Mouse (Mus musculus): Measurements from ENCODE around the gene Psma3. TPM values are rescaled to one million over a fixed set of nuclear protein-coding genes. Genes with fewer than 3 reads are reported as not detected.
"Not testable (repeated sequence)": the region's sequence is repeated elsewhere in the genome, so short reads cannot be mapped to it uniquely, and the experiment has no call there.

Gene Psma3
- total RNA-seq, 2 experiments from 2014 or later = 151 to 161 TPM

DNA sequence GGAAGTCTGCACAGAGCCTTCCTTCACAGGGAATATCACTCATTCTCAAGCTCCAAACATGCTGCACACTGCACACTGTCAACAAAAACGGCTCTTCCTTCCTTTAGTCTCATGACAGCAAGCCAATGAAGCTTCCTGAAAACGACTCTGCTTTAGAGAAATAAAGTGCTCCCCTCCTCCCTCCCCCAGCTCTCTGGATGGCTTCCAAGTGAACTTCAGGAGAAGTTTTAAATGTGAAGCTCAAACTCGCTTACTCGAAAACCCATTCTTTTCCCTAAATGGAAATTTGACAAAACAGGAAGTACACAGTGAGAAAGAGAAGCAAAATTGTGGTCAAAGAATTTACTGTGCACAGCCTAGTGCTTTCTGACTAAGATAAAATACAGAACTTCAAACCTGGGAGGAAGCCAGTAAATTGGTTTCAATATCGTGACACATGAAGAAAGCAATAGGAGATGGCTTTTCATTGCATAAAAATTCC, 25.0 kb downstream of the Psma3 start:
- no peak for ATAC-seq (replicated peaks; ENCODE audit: low FRiP score, poor library complexity, severe bottlenecking)

DNA sequence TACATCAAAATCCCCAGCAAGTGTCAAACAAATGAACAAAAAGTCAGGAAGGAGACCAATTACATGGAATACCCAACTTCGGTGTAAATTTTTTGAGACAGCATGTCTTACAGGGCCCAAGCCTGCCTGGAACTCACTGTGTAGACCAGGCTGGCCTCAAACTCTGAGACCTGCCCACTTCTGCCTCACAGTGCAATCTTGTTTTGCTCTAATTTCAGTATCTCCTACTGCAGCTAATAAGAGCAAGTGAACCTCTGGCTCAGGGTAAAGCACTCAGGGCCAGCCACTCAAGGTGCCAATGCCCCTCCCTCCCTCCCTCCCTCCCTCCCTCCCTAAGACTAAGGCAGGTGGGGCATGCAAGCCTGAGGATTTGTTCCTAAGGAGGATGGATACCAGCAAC, 25.9 kb downstream of the Psma3 start:
- ATAC-seq (replicated peaks; ENCODE audit: low FRiP score, poor library complexity, severe bottlenecking) = no peak

DNA sequence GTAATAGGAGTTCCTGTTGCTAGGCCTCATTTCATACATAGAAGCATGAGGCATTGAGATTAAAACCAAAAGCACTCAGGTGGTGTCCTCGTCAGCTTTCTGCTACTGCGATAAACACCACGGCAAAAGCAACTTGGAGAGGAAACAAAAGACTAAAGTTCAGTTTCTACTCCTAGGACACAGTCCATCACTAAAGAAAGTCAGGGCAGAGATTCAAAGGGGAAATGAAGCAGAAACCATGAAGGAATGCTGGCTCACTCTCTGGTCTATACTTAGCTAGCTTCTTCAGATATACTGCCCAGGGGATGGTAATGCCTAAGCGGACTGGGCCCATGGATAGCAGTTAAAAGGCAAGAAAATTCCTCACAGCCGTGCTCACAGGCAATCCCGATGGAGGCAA, 27.0 kb downstream of the Psma3 start:
- ATAC-seq (replicated peaks; ENCODE audit: low FRiP score, poor library complexity, severe bottlenecking) = no peak

DNA sequence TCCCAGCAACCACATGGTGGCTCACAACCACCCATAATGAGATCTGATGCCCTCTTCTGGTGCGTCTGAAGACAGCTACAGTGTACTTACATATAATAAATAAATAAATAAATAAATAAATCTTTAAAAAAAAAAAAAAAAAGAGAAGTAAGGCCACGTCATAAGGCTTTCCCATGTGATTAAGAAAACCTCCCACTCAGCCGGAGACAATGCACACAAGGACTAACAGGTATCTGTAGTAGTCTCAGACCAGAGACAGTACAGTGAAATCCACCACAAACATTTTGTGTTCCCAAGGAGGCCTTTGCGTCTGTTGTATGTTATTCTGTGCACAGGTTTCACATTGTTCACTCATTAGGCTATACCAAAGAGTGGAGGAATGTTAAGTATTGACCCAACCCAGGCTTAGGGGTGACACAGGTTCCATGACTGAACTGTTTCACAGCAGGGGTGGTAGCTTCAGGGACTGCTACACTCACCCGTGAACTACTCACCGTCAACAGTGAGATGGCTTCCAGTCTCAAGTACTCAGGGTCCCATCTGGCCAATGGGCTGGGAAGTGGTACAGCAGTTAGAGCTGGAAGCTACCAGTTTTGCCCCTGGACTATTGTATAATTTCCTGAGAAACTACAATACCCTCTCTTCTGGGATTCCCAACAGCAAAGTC, 29.5 kb downstream of the Psma3 start:
- ATAC-seq (replicated peaks; ENCODE audit: low FRiP score, poor library complexity, severe bottlenecking) = no peak

DNA sequence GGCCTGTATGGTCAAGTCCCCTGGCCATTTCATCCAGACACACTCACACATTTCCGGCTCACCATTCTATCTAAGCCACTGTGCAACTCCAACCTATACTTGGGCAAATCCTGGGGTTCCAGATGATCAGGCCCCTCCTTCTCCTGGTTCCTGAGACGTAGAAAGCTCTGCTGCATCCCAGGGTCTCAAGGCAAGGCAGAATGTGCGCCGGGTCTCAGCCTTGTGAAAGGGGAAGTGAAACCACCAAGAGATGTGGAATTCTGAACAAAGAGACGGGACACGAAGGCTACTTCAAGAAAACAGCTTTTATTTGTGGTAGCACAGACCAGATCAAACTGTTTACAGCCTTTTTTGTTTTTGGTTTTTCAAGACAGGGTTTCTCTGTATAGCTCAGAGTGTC, 31.7 kb downstream of the Psma3 start:
- no peak; the same call in 1 of the 2 replicates for ATAC-seq (replicated peaks; ENCODE audit: low FRiP score, poor library complexity, severe bottlenecking)

- ATAC-seq (replicated peaks; ENCODE audit: low FRiP score, poor library complexity, severe bottlenecking) = no peak
Observed at GRCm38 (mm10) chr12:71006901-71007300, 32.5 kb downstream of the Psma3 start.

GRCm38 (mm10) chr12:71009769-71010168, 35.3 kb downstream of the Psma3 start:
- no peak for ATAC-seq (replicated peaks; ENCODE audit: low FRiP score, poor library complexity, severe bottlenecking)

DNA sequence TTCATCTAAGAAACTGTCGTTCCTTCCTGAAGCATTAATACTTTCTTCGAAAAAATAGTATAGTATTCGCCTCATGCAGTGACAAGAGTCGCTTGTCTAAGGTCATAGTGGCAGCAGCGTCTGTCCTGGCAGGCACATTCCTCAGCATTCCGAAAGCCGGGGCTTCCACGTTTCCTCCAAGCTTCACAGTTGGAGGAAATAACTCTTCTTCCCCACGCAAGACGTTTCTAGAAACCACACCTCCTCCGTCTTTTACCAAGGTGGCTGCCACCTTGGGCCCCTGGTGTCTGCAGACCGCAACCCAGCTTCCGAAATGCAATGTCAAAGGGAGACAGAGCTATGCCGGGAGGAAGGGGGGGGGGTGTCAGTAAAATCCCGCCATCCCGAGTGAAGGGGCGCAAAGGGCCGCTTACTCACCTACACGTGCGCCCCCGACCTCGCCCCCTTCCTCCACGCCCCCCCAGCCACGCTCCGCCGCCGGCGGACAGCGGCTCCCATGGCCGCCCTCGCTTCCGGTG, 40.5 kb downstream of the Psma3 start:
- ATAC-seq (replicated peaks; ENCODE audit: low FRiP score, poor library complexity, severe bottlenecking) = no peak

DNA sequence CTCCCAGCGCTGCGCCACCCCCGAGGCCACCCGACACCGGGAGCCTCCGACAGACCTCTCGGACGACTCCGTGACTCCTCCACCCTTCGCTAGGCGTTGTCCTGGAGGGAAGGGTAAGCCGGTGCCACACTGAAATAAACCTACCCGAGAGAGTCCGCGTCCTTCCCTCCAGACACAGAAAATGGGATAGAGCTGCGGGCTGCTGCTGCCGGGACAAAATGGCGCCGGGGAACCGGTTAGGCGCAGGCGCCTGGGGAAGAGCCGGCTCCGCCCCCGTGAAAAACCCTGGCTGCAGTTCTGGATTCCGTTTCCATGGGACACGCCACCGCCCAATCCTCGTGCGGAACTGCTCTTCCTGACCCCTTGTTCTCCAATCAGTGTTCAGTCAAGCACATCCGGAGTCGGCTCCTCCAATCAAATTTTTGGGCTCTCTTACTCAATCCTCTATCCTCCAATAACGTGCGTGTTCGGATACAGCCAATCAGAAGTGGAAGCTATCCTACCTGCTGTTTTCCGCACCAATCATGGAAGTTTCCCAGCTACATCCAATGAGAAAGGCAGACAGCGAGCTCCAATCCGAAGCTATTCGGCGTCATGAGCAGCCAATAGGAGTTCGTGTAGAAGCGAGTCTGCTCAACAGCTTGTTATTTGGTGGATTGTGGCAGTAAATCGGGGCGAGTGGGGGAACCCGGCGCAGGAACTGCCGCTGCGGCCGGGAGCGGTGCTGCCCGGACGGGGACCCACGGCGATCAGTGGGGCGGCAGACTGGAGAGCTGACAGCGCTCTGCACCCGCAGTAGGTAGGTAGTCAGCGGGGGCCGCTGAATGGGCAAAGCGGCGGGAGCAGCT, 41.2 kb downstream of the Psma3 start, which contains the start of gene Arid4a:
Gene Arid4a, plus strand, starts transcription at position 628 of the 848 bp plus-strand sequence.
- ATAC-seq (replicated peaks; ENCODE audit: low FRiP score, poor library complexity, severe bottlenecking) = peak; percentile 93

DNA sequence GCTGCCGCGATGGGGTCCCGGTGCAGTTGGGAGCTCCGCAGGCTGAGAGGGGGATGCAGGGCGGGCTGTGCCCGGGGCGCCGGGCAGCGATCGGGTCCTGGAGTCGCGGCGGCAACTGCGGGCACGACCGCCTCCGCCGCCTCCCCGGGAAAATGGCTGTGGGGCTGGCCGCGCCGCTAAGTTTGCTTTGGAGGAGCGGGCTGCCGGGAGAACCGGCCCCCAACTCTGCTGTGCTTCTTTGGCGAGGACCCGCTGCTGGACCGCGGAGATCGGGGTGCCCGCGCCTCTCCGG, 41.7 kb downstream of the Psma3 start:
- ATAC-seq (replicated peaks; ENCODE audit: low FRiP score, poor library complexity, severe bottlenecking) = no peak

DNA sequence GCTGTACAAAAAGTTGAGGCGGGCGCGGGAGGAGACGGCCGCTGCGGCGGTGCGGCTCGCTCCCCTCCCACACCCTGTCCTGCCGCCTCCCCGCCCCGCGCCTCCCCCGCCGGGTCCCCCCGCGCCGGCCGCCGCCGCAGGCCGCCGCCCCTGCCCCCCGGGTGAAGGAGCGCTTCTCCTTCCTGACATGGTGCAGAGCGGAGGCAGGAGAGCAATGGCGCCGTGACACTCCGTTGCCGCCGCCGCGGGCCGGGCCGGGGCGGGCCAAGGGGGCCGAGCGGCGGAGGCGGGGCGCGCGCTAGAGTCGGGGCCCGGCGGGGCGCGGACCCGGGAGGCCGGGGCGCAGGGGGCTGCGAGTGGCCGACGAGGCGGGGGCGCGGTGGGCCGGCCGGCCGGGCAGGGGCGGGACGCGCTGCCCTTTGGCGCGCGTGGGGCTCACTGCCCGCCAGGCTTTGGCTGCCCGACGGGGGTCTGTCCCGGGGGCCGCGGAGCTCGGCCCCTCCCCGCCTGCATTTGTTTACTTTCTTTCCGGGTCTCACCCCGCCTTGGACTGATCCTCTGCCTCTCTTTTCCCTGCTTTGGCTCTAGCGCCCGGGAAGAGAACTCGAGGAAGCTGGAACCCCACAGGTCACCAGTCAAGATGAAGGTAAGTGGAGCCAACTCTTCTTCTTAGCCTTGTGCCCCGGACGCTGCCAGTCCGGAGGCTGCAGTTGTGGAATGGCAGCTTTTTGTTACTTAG, 42.3 kb downstream of the Psma3 start:
- ATAC-seq (replicated peaks; ENCODE audit: low FRiP score, poor library complexity, severe bottlenecking) = no peak

GRCm38 (mm10) chr12:71017242-71017571, 42.8 kb downstream of the Psma3 start:
- ATAC-seq (replicated peaks; ENCODE audit: low FRiP score, poor library complexity, severe bottlenecking) = no peak

GRCm38 (mm10) chr12:71017827-71018226, 43.4 kb downstream of the Psma3 start:
- no peak for ATAC-seq (replicated peaks; ENCODE audit: low FRiP score, poor library complexity, severe bottlenecking)

DNA sequence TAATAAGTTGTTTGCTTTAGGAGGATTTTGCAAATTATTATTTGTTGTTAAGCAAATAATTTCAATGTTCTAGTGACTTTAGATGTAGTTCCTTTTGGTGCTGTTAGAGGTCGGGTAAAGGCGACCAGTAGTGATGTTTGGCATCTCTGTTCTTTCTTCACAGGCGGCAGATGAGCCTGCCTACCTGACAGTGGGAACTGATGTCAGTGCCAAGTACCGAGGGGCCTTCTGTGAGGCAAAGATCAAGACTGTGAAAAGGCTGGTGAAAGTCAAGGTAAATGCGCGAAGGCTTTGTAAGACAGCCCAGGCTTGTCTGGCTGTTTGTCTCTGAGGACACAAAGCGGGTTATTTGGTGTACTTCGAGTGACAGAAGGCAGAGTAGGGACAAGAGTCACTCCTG, 44.8 kb downstream of the Psma3 start:
- ATAC-seq (replicated peaks; ENCODE audit: low FRiP score, poor library complexity, severe bottlenecking) = no peak

- no peak for ATAC-seq (replicated peaks; ENCODE audit: low FRiP score, poor library complexity, severe bottlenecking)
Observed at GRCm38 (mm10) chr12:71024411-71024810, 50.0 kb downstream of the Psma3 start.

DNA sequence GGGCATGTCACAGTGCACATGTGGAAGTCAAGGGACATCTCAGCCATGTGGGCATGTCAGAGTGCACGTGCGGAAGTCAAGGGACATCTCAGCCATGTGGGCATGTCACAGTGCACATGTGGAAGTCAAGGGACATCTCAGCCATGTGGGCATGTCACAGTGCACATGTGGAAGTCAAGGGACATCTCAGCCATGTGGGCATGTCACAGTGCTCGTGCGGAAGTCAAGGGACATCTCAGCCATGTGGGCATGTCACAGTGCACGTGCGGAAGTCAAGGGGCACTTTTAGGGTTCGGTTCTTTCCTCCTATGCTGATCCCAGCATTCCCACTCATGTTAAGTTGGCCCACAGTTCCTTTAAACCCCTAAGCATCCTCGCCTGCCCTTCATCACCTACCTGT, 53.8 kb downstream of the Psma3 start:
- not testable (repeated sequence) for ATAC-seq (replicated peaks; ENCODE audit: low FRiP score, poor library complexity, severe bottlenecking)

- no peak for ATAC-seq (replicated peaks; ENCODE audit: low FRiP score, poor library complexity, severe bottlenecking)
Observed at GRCm38 (mm10) chr12:71030260-71030659, 55.8 kb downstream of the Psma3 start.

DNA sequence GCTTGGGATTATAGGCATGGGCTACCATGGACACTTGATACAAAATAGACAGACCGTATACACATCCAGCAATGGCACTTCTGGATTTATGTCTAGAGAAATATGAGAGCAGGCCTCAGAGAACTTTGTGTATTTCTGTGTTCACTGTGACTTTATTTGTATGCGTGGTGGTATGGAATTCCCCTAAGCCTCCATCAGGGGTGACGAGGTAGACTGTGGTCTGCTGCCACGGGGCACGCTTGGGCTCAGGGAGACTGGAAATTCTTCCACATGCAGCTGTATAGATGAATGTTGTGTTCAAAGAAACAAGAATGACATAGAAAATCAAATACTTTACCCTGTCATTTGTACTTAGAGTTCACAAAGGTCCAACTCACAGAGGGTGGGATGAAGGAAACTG, 56.3 kb downstream of the Psma3 start:
- no peak for ATAC-seq (replicated peaks; ENCODE audit: low FRiP score, poor library complexity, severe bottlenecking)

- ATAC-seq (replicated peaks; ENCODE audit: low FRiP score, poor library complexity, severe bottlenecking) = no peak
Observed at GRCm38 (mm10) chr12:71035826-71036225, 61.4 kb downstream of the Psma3 start.

- ATAC-seq (replicated peaks; ENCODE audit: low FRiP score, poor library complexity, severe bottlenecking) = peak; percentile 66; the same call in 1 of the 2 replicates
Observed at GRCm38 (mm10) chr12:71036729-71037404, 62.4 kb downstream of the Psma3 start.

All from erythroid progenitor cell, adult 5-6 weeks (primary cell).